Mouse (Mus musculus) embryonic facial prominence, embryonic 11.5 days (tissue): ENCODE measurements around the gene Ssx2ip. TPM values are rescaled to one million over a fixed set of nuclear protein-coding genes. Genes with fewer than 3 reads are reported as not detected.

Experiments used
- ATAC-seq: fragments of 200-750 bp; cut with Nextera tagmentation; replicated peaks from 2 replicates; pipeline ENCODE4 v1.8.0; 2017; ENCODE audit warnings: low read depth; ENCODE audit not compliant: insufficient number of reproducible peaks, low FRiP score, low TSS enrichment
- DNase-seq: peaks from one replicate; pipeline ENCODE4 v3.0.0-alpha.2; 2015; ENCODE audit warnings: low spot score
- H3K27ac ChIP-seq: fragments of 300-500 bp; sonication (generic); replicated peaks from 2 replicates; pipeline ENCODE4 v1.5.1; 2014; ENCODE audit warnings: mild to moderate bottlenecking, low read depth, low read length, control low read depth
- H3K27me3 ChIP-seq: fragments of 300-500 bp; sonication (generic); 2 replicates; pipeline ENCODE4 v1.6.1; 2014; ENCODE audit warnings: mild to moderate bottlenecking, low read length, moderate library complexity, mixed read lengths; ENCODE audit not compliant: control insufficient read depth, insufficient read depth
- H3K36me3 ChIP-seq: fragments of 300-500 bp; sonication (generic); replicated peaks from 2 replicates; pipeline ENCODE4 v1.6.1; 2014; ENCODE audit warnings: low read depth, mild to moderate bottlenecking, low read length, moderate library complexity, mixed read lengths; ENCODE audit not compliant: control insufficient read depth, insufficient read depth
- H3K4me1 ChIP-seq: fragments of 300-500 bp; sonication (generic); 2 replicates; pipeline ENCODE4 v1.6.1; 2014; ENCODE audit warnings: low read length, mixed read lengths; ENCODE audit not compliant: control insufficient read depth, insufficient read depth
- H3K4me2 ChIP-seq: fragments of 300-500 bp; sonication (generic); 2 replicates; pipeline ENCODE4 v1.6.1; 2014; ENCODE audit warnings: low read depth, mild to moderate bottlenecking, control low read depth, low read length, moderate library complexity
- H3K4me3 ChIP-seq: fragments of 300-500 bp; sonication (generic); 2 replicates; pipeline ENCODE4 v1.5.1; 2014; ENCODE audit warnings: low read depth, low read length, control low read depth
- H3K9ac ChIP-seq: fragments of 300-500 bp; sonication (generic); replicated peaks from 2 replicates; pipeline ENCODE4 v1.6.1; 2014; ENCODE audit warnings: mild to moderate bottlenecking, control low read depth, low read length
- H3K9me3 ChIP-seq: fragments of 300-500 bp; sonication (generic); replicated peaks from 2 replicates; pipeline ENCODE4 v1.6.1; 2016; ENCODE audit warnings: mild to moderate bottlenecking, low read length, inconsistent platforms, mixed read lengths; ENCODE audit not compliant: control insufficient read depth
- WGBS: fragments of 180-500 bp; shearing (Covaris S2); extraction: QIAGEN DNeasy Blood & Tissue Kit; methylation state at CpG from one replicate; pipeline ENCODE4 v1.1.7; 2014; 5-methylcytosine and 5-hydroxymethylcytosine counted together
- polyA plus RNA-seq: library from polyadenylated mRNA; unstranded; fragments of >200 nt; fragmentation: Nextera tagmentation; extraction: Ambion mirVana; gene quantifications from 2 replicates; pipeline ENCODE4 v1.2.1, GENCODE M21; 2014

Ssx2ip gene
- 32.5 and 35.5 TPM in 2 replicates for polyA plus RNA-seq

DNA sequence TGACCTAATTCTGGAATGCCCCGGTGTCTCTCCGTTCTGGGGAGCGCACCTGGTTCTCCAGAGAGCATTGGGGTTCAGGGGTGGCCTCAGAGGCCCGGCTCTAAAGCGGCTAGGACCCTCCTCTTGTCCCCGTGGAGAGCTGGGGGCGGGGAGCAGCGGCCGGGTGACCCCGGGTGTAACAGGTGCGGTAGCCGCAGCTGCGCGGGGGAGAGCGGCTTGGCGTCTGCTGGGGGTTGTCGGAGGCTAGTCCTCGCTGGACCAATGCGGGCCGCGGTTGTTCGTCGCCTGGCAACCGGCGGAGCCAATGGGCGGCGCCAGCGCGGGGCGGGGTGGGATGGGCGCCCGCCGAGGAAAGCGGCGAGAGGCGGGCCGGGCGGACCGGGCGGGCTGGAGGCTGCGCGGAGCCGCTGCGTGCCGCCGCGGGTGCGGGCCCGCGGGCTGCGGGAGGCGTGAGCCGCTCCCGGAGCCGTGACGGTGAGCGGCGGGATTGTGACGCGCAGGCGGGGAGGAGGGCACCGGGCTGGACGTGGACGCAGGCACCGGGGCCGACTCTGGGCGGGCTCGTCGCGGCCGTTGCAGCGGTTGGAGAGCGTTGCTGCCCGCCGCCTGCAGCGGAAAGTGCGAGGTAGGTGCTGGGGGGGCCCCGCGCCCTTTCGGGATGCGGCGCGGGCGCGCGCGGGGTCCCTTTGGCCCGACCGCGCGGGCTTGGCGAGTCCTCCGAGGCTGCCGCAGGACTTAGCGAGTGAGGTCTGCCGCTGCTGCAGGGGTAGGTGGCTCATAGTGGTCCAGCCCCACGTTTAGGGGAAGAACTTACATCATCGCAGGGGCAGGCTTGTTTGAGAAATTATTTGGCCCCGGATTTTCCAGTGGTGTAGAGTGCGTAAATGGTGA lies at the start of gene Ssx2ip:
Gene Ssx2ip, plus strand, starts transcription at position 332 of the 891 bp plus-strand sequence.
- H3K36me3 ChIP-seq: no peaks in the 10 kb centered on the region
- DNase-seq: peak; percentile 96
- peak within 1 kb of the TSS; percentile 85 for H3K9ac ChIP-seq
- H3K27me3 ChIP-seq: no peaks in the 10 kb centered on the region
- no peaks in the 10 kb centered on the region for H3K9me3 ChIP-seq
- peak within 1 kb of the TSS; percentile 64 for H3K27ac ChIP-seq
- ATAC-seq: peak; percentile 97
- no peaks in the 10 kb centered on the region; the same call in 1 of the 2 replicates for H3K4me1 ChIP-seq
- peak within 1 kb of the TSS; percentile 93 for H3K4me3 ChIP-seq
- peak within 1 kb of the TSS; percentile 68 for H3K4me2 ChIP-seq
- WGBS: under 1% methylated on average over 71 of the region's 100 CpGs

DNA sequence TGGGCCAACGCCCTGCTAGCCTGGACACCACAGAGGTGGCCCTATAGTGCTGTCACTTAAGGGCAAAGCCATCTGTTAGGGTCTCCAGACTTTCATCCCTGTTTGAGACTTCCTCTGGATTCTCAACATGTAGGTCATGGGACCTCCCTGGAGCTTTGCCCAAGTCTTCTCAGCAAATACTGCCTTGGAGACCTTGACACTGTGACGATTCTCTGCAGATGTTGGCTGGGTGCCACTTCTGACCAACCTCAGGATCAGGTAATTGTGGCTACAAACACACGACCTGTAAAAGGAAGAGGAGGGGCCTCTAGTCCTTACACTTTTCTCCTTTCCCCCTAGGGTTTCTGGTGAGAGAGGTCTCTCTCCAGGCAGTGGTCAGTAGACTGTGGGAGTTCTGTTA lies 49.3 kb upstream of the Ssx2ip start:
- WGBS: 87% methylated on average over 3 of the region's 3 CpGs
- H3K36me3 ChIP-seq: no peaks in the 10 kb centered on the region
- H3K27me3 ChIP-seq: no peaks in the 10 kb centered on the region
- H3K4me1 ChIP-seq: no peaks in the 10 kb centered on the region
- H3K9ac ChIP-seq: no peak overlapping the region
- DNase-seq (no peak), ATAC-seq (no peak)
- H3K4me3 ChIP-seq: no peak overlapping the region
- H3K4me2 ChIP-seq: no peak overlapping the region
- H3K27ac ChIP-seq: no peak overlapping the region
- no peaks in the 10 kb centered on the region for H3K9me3 ChIP-seq

DNA sequence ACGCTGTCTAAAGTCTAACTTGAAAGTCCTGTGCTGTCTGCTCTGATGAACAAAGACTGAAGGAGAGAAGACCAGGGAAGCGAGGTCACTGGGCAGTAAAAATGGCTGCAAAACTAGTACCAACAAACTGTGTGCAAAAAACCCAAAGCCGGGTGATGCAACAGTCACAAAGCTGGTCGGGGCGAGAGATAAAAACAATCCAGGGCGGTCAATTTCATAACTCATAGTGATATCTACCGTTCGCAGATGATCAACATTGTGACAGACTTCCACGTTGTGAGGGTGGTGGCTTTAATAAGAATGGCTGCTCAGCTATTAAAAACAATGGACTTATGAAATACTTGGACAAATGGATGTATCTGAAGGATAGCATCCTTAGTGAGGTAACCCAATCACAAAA lies 39.0 kb upstream of the Ssx2ip start:
- Histone ChIP-seq H3K4me2 (no peak overlapping the region), H3K9me3 (no peaks in the 10 kb centered on the region), H3K27ac (no peak overlapping the region), H3K36me3 (no peaks in the 10 kb centered on the region), H3K4me1 (no peaks in the 10 kb centered on the region), H3K27me3 (no peaks in the 10 kb centered on the region), H3K4me3 (no peak overlapping the region), H3K9ac (no peak overlapping the region)
- ATAC-seq: no peak
- WGBS: 91% methylated on average over 9 of the region's 9 CpGs
- no peak for DNase-seq

DNA sequence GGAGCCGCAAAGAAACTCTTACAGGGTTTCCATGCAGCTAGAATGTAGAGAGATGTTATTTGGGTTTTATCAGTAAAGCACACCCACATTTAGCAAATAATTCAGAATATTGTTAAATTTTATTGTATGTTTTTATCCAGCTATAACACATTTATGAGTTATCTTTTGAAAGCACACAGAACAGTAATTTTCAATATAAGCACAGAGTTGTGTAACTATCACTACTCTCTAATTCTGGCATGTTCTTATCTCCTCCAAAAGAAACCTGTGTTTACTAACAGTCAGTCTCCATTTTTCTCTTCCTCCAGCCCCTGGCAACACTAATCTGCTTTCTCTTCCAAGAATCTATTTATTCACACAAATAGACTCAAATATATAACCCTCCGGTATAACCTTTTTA lies 37.4 kb upstream of the Ssx2ip start:
- 98% methylated on average over 2 of the region's 2 CpGs for WGBS
- Histone ChIP-seq H3K9me3 (no peaks in the 10 kb centered on the region), H3K4me3 (no peak overlapping the region), H3K27me3 (no peaks in the 10 kb centered on the region), H3K36me3 (no peaks in the 10 kb centered on the region), H3K9ac (no peak overlapping the region), H3K4me2 (no peak overlapping the region), H3K4me1 (no peaks in the 10 kb centered on the region), H3K27ac (no peak overlapping the region)
- DNase-seq (no peak), ATAC-seq (no peak)

DNA sequence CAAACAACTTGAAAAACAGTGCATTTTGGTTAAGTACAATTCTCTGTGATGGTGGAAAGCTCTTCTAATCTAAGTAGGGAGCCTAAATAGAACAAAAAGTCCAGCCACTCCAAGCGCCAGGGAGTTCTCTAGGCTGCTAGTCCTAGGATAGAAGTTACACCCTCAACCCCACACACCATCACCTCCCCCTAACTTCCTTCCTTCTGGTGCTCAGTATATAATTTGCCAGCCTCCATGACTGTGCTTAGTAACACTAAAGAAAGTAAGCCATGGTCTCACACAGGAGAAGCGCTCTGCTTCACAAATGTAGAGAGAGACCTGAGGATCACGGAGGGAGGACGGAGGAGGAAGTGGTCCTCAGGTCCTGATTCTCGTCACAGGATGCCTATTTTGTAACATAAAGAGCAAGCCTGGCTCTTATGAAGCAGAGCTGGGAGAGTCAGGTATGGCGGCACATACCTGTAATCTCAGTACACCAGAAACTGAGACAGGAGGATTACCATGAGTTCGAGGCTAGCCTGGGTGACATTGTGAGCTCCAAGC lies 33.8 kb upstream of the Ssx2ip start:
- ATAC-seq (no peak), DNase-seq (no peak)
- no peaks in the 10 kb centered on the region for H3K27me3 ChIP-seq
- H3K4me2 ChIP-seq: no peak overlapping the region
- H3K4me3 ChIP-seq: no peak overlapping the region
- H3K36me3 ChIP-seq: no peaks in the 10 kb centered on the region
- no peak overlapping the region for H3K27ac ChIP-seq
- WGBS: 82% methylated on average over 7 of the region's 7 CpGs
- H3K9me3 ChIP-seq: no peaks in the 10 kb centered on the region
- H3K9ac ChIP-seq: no peak overlapping the region
- H3K4me1 ChIP-seq: no peaks in the 10 kb centered on the region

DNA sequence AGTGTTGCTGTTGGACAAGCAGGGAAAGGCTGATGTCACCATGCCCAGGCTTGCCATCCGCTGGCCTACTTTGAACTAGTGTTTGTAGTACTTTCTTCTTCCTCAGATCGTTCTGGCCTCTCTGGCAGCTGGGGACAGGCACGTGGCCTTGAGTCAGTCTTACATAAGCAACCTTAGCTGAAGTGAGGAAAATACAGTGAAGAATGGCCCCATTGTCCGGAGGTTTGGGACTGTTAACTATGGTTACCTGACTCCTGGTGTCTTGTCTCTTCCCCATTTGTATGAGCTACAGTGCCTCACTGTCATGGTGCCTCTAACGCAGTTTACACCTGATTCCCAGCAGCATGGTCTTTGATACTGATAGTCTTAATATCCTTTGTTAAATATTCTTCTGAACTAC lies 33.2 kb upstream of the Ssx2ip start:
- WGBS: 69% methylated on average over 5 of the region's 5 CpGs

DNA sequence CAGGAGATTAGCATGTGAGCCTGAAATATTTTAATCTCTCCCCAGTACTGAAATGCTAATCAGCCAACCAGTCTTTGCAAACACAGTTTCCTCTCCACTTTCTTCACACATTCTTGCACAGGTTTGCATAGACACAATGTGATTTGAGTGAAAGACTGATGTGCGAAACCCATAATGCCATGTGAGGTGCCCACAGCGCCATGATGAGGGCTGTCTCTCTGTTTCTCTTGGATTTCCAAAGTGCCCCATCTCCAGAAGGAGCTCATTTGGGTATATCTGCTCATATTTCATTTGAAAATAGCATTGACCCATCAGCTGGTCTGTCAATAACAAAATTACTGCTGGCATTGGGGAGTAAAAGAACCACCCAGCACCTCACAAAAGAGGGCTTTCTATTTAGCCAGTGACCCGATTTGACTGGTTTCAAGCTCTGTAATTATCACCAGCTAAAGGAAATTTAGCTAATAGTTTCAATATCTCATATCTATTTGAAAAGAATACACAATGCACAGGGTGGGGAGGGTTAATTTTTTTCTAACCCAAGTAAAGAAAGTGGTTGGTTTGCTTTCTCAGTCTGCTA lies 29.8 kb upstream of the Ssx2ip start:
- H3K27ac ChIP-seq: no peak overlapping the region
- no peaks in the 10 kb centered on the region for H3K9me3 ChIP-seq
- no peak overlapping the region for H3K4me2 ChIP-seq
- no peaks in the 10 kb centered on the region for H3K4me1 ChIP-seq
- H3K9ac ChIP-seq: no peak overlapping the region
- H3K4me3 ChIP-seq: no peak overlapping the region
- WGBS: 76% methylated on average over 3 of the region's 3 CpGs
- H3K27me3 ChIP-seq: no peaks in the 10 kb centered on the region
- DNase-seq (no peak), ATAC-seq (no peak)
- H3K36me3 ChIP-seq: no peaks in the 10 kb centered on the region

More for the DNA sequence above, 33.2 kb upstream of the Ssx2ip start:
- H3K9me3 ChIP-seq: no peaks in the 10 kb centered on the region
- no peak overlapping the region for H3K27ac ChIP-seq
- no peaks in the 10 kb centered on the region for H3K27me3 ChIP-seq
- no peaks in the 10 kb centered on the region for H3K4me1 ChIP-seq
- no peak overlapping the region for H3K9ac ChIP-seq
- no peak overlapping the region for H3K4me3 ChIP-seq
- no peak overlapping the region for H3K4me2 ChIP-seq
- ATAC-seq (no peak), DNase-seq (no peak)
- H3K36me3 ChIP-seq: no peaks in the 10 kb centered on the region

DNA sequence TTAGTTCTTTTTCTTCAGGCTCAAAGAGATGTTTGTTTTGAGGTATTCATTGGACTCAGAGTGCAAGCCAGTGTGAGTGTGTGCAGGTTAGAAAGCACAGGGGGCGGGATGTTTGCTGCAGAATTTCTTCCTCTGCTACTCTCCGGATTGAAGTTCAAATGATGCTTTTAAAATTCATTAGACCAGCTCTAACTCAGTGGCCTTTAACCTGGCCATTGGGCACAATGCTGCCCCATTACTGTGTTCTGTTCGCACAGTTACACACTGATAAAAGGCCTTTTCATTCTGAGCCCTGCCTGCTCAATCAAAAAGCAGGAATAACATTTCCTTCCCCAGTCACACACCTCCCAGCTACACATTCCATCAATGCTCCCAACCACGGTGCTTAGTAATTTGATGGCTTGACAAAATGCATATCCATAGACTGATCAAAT lies 29.2 kb upstream of the Ssx2ip start:
- no peaks in the 10 kb centered on the region for H3K9me3 ChIP-seq
- no peak for DNase-seq
- 23% methylated on average over 4 of the region's 4 CpGs for WGBS
- H3K9ac ChIP-seq: no peak overlapping the region
- H3K4me1 ChIP-seq: no peaks in the 10 kb centered on the region
- H3K27ac ChIP-seq: no peak overlapping the region
- H3K4me2 ChIP-seq: no peak overlapping the region
- no peak overlapping the region for H3K4me3 ChIP-seq
- peak; percentile 25; the same call in 1 of the 2 replicates for ATAC-seq
- H3K27me3 ChIP-seq: no peaks in the 10 kb centered on the region
- H3K36me3 ChIP-seq: no peaks in the 10 kb centered on the region
